Mouse (Mus musculus): ENCODE results near the gene Begain.

DNA sequence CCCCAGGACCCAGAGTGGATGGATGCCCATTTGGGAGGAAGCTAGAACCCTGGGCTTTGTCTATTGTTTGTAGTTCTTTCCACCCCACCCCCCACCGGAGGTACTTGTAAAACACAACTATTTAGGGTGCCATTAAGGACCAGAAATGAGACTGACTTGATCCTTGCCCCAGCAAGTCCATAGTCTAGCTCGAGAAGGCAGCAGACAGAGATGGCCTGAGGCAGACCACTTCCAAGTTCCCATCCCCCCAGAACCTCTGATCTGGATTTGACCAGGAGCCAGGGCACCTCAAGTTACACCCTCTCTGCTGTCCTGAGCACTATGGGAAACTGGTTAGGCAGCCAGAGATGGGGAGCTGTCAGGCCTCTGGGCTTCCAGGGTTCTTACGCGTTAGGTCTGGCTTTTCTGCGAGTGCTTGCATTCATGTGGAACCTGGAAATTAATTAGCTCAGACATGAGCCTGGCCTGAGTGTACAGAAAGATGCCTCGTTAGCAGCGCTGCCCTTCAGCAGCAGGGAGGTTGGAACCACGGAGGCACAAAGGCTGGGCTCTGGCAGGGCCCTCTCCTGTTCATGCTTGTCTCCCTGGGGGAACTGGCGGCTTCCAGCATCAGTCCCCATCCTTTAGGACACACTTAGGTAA, 44.5 kb upstream of the Begain start:
- no peak for TF ChIP-seq POLR2A (IDR thresholded peaks at IDR 0.05; ENCODE audit: insufficient read depth, low read depth, low read length)
- TF ChIP-seq CTCF (IDR thresholded peaks at IDR 0.05) = no peak
- TF ChIP-seq EP300 (IDR thresholded peaks at IDR 0.05; ENCODE audit: insufficient read depth, low read depth, low read length) = no peak
